ENCODE assay signal across 10 mouse cellular contexts in genomic region chr3:88625531-88625930, GRCm38 (mm10). TPM values are rescaled to one million over a fixed set of nuclear protein-coding genes. Genes with fewer than 3 reads are reported as not detected.
DNase-seq lines count a peak whose midpoint lies in the region; ATAC-seq lines count a peak whose summit lies in the region.
"Had no signal": no experiment of that assay in that cellular context is flagged by ENCODE, and none has a peak within 500 bp of the region (broad histone marks: within the 10 kb centered on the region; RNA-seq: fewer than 3 reads in every experiment).

No protein-coding gene starts in this region.

- no peak for DNase-seq in heart, postnatal 25 days (ENCODE audit: low spot score)
- DNase-seq in midbrain, embryonic 10.5 days (ENCODE audit: low spot score) = no peak
- DNase-seq in midbrain, embryonic 11.5 days (ENCODE audit: low spot score, missing footprints) = no peak
- no peak for DNase-seq in spleen, postnatal 4 days (ENCODE audit: low spot score in 2 of 2)
- DNase-seq in B cell, adult 2 months = no peak
- DNase-seq in spleen, postnatal 14 days (ENCODE audit: low spot score in 2 of 2) = no peak
- DNase-seq: kidney, postnatal 36 days had no signal

- H3K9ac ChIP-seq in heart, embryonic 14.5 days (ENCODE audit: low read length) = peak overlapping the region; percentile 48; the same call in 1 of the 2 replicates
- no peak overlapping the region for H3K9ac ChIP-seq in midbrain, embryonic 11.5 days (ENCODE audit: low read length)
- no peak overlapping the region for H3K9ac ChIP-seq in limb, embryonic 13.5 days

- peak overlapping the region in 1 of 2 experiments; percentile 99; a peak in 1 of 4 replicates for H3K27ac ChIP-seq in heart, embryonic 14.5 days (replicated peaks in 1 of 2; ENCODE audit: control insufficient read depth in 1 of 2, insufficient read depth in 1 of 2, low read depth in 2 of 2, low read length in 2 of 2)
- peak overlapping the region; percentile 98; the same call in 1 of the 2 replicates for H3K27ac ChIP-seq in midbrain, embryonic 10.5 days (replicated peaks)
- H3K27ac ChIP-seq in midbrain, embryonic 11.5 days (ENCODE audit: low read depth, low read length) = no peak overlapping the region; the same call in 1 of the 2 replicates
- H3K27ac ChIP-seq in limb, embryonic 13.5 days = no peak overlapping the region

- WGBS in heart, embryonic 14.5 days = 88% methylated on average over 7 of the region's 7 CpGs
- 94% methylated on average over 7 of the region's 7 CpGs for WGBS in midbrain, embryonic 10.5 days
- 92% methylated on average over 7 of the region's 7 CpGs for WGBS in midbrain, embryonic 11.5 days
- 86% methylated on average over 7 of the region's 7 CpGs for WGBS in limb, embryonic 13.5 days

- intact Hi-C loops in heart, postnatal 25 days (cut with DNase I) = no loop called here

- no peaks in the 10 kb centered on the region for H3K9me3 ChIP-seq in heart, embryonic 14.5 days (ENCODE audit: control insufficient read depth, low read length)
- H3K9me3 ChIP-seq in midbrain, embryonic 10.5 days (replicated peaks) = no peaks in the 10 kb centered on the region
- no peaks in the 10 kb centered on the region for H3K9me3 ChIP-seq in midbrain, embryonic 11.5 days (ENCODE audit: control insufficient read depth, low read length)
- no peaks in the 10 kb centered on the region for H3K9me3 ChIP-seq in limb, embryonic 13.5 days

- peak overlapping the region; percentile 77; the same call in 1 of the 2 replicates for H3K4me2 ChIP-seq in heart, embryonic 14.5 days (ENCODE audit: low read length)
- no peak overlapping the region for H3K4me2 ChIP-seq in midbrain, embryonic 11.5 days
- peak overlapping the region; percentile 95 for H3K4me2 ChIP-seq in limb, embryonic 13.5 days (replicated peaks)

- peaks cover 51% of the 10 kb centered on the region for H3K36me3 ChIP-seq in heart, embryonic 14.5 days (ENCODE audit: control insufficient read depth, insufficient read depth, low read length)
- peaks cover 60% of the 10 kb centered on the region for H3K36me3 ChIP-seq in midbrain, embryonic 10.5 days
- peaks cover 11% of the 10 kb centered on the region for H3K36me3 ChIP-seq in midbrain, embryonic 11.5 days (ENCODE audit: control insufficient read depth, insufficient read depth, low read length)
- peaks cover 46% of the 10 kb centered on the region for H3K36me3 ChIP-seq in limb, embryonic 13.5 days

- no peaks in the 10 kb centered on the region for H3K27me3 ChIP-seq in heart, embryonic 14.5 days (ENCODE audit: control insufficient read depth, insufficient read depth, low read length)
- H3K27me3 ChIP-seq in midbrain, embryonic 10.5 days (ENCODE audit: low read depth, poor library complexity, severe bottlenecking) = 0 out of 2 replicates have a peak, but pooled peaks cover under 1% of the 10 kb centered on the region
- H3K27me3 ChIP-seq in midbrain, embryonic 11.5 days (ENCODE audit: control insufficient read depth, insufficient read depth, low read length) = no peaks in the 10 kb centered on the region
- H3K27me3 ChIP-seq in limb, embryonic 13.5 days = no peaks in the 10 kb centered on the region

- no peak for ATAC-seq in heart, embryonic 14.5 days (ENCODE audit: insufficient number of reproducible peaks, insufficient read depth, low FRiP score, low read depth)
- ATAC-seq in midbrain, embryonic 11.5 days (ENCODE audit: low FRiP score) = no peak
- ATAC-seq in limb, embryonic 13.5 days (ENCODE audit: low FRiP score, low read depth) = no peak

- peaks cover 54 to 68% of the 10 kb centered on the region in 2 experiments for H3K4me1 ChIP-seq in heart, embryonic 14.5 days (ENCODE audit: control insufficient read depth in 2 of 2, insufficient read depth in 2 of 2, low read length in 2 of 2)
- H3K4me1 ChIP-seq in midbrain, embryonic 10.5 days = peaks cover 83% of the 10 kb centered on the region
- H3K4me1 ChIP-seq in midbrain, embryonic 11.5 days (ENCODE audit: control insufficient read depth, insufficient read depth, low read length) = peaks cover 25% of the 10 kb centered on the region
- peaks cover 35% of the 10 kb centered on the region for H3K4me1 ChIP-seq in limb, embryonic 13.5 days

- no peak overlapping the region for H3K4me3 ChIP-seq in heart, embryonic 14.5 days (ENCODE audit: control insufficient read depth in 1 of 2, insufficient read depth in 1 of 2, low read depth in 1 of 2, low read length in 2 of 2)
- H3K4me3 ChIP-seq in midbrain, embryonic 10.5 days = peak overlapping the region; percentile 82; the same call in 1 of the 2 replicates
- no peak overlapping the region for H3K4me3 ChIP-seq in midbrain, embryonic 11.5 days (ENCODE audit: low read depth, low read length)
- H3K4me3 ChIP-seq in limb, embryonic 13.5 days = no peak overlapping the region

RNA-seq across cellular contexts. Expression of gene Arhgef2, which starts 19.8 kb away (rescaled TPM):
- polyA plus RNA-seq in heart, embryonic 14.5 days (2014; fragmentation: Nextera tagmentation; extraction: Ambion mirVana) = 92.6 and 94.2 TPM in 2 replicates
- total RNA-seq in heart, postnatal 25 days (2021) = 10 to 100 TPM; 42.6 to 51.8 TPM
- polyA plus RNA-seq in midbrain, embryonic 10.5 days (2016; fragmentation: Nextera tagmentation; extraction: Ambion mirVana) = 82.2 and 106 TPM in 2 replicates
- 99.0 and 117 TPM in 2 replicates for polyA plus RNA-seq in midbrain, embryonic 11.5 days (2014; fragmentation: Nextera tagmentation; extraction: Ambion mirVana)
- 105 and 107 TPM in 2 replicates for polyA plus RNA-seq in limb, embryonic 13.5 days (2015; fragmentation: Nextera tagmentation; extraction: Ambion mirVana)

RNA-seq across cellular contexts. Expression of gene Rxfp4, which starts 27.4 kb away (rescaled TPM):
- not detected in 2 replicates for polyA plus RNA-seq in heart, embryonic 14.5 days (2014; fragmentation: Nextera tagmentation; extraction: Ambion mirVana)
- total RNA-seq in heart, postnatal 25 days (2021) = not detected
- not detected in 2 replicates for polyA plus RNA-seq in midbrain, embryonic 10.5 days (2016; fragmentation: Nextera tagmentation; extraction: Ambion mirVana)
- polyA plus RNA-seq in midbrain, embryonic 11.5 days (2014; fragmentation: Nextera tagmentation; extraction: Ambion mirVana) = 0.14 TPM in 1 of 2 replicates, not detected in the other
- not detected in 2 replicates for polyA plus RNA-seq in limb, embryonic 13.5 days (2015; fragmentation: Nextera tagmentation; extraction: Ambion mirVana)
- polyA plus RNA-seq: liver, embryonic 16.5 days had no signal

RNA-seq across cellular contexts. Expression of gene Ssr2, which starts 49.9 kb away (rescaled TPM):
- 178 and 181 TPM in 2 replicates for polyA plus RNA-seq in heart, embryonic 14.5 days (2014; fragmentation: Nextera tagmentation; extraction: Ambion mirVana)
- total RNA-seq in heart, postnatal 25 days (2021) = 10 to 100 TPM; 80.7 to 93.3 TPM
- 201 and 207 TPM in 2 replicates for polyA plus RNA-seq in midbrain, embryonic 10.5 days (2016; fragmentation: Nextera tagmentation; extraction: Ambion mirVana)
- polyA plus RNA-seq in midbrain, embryonic 11.5 days (2014; fragmentation: Nextera tagmentation; extraction: Ambion mirVana) = 154 and 157 TPM in 2 replicates
- polyA plus RNA-seq in limb, embryonic 13.5 days (2015; fragmentation: Nextera tagmentation; extraction: Ambion mirVana) = 294 and 306 TPM in 2 replicates
